8 mouse cellular contexts compared by ENCODE assay signal in the genomic region with DNA sequence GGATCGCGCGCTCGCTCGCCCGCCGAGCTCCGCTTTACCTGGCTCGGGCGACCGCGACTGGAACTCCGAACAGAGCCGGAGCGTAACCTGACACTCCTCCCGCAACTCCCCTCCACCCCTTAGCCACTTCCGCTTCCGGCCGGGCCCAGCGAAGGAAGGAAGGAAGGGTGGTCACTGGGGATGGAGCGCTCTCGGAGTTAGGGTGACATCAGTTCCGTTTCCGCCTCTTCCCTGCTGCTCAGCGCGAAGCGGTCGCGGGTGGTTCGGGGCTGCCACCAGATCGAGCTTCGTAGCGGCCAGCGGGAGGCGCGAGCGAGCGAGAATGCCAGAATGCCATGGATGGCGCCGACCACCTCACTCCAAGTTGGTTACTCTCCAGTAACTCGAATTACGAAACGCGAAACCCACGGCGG. TPM values are rescaled to one million over a fixed set of nuclear protein-coding genes. Genes with fewer than 3 reads are reported as not detected.
DNase-seq lines count a peak whose midpoint lies in the region; ATAC-seq and TF ChIP-seq lines count a peak whose summit lies in the region.

Prkab1 (minus strand) TSS at position 182 of the 413 bp plus-strand sequence.

- no peaks in the 10 kb centered on the region for H3K9me3 ChIP-seq in forebrain, embryonic 15.5 days

- DNase-seq in ES-CJ7 (ENCODE audit: low read depth, low spot score), result peak; percentile 98
- peak; percentile 87 for DNase-seq in cerebellum, adult 11 months
- peak; percentile 91 for DNase-seq in heart, postnatal 25 days (ENCODE audit: low spot score)
- DNase-seq in layer of hippocampus, adult 18-20 months (ENCODE audit: low spot score in 2 of 2), result peak; percentile 91 to 93
- peak; percentile 89 for DNase-seq in lung, adult 2 months
- peak; percentile 90 to 94 for DNase-seq in thymus, adult 18-20 months

- intact Hi-C loops in heart, postnatal 25 days (cut with DNase I), result loop anchor here (2.0 to 10.0 kb wide), 2 partner anchors 44 to 370 kb away; no protein-coding TSS in a partner anchor

- peak within 1 kb of the TSS; percentile 87 for H3K4me2 ChIP-seq in forebrain, embryonic 15.5 days (replicated peaks)

- peak; percentile 97 for ATAC-seq in forebrain, embryonic 15.5 days (replicated peaks)
- ATAC-seq in neutrophil, adult 5-6 weeks (ENCODE audit: extremely low read depth, insufficient number of reproducible peaks, low FRiP score, poor library complexity, severe bottlenecking), result peak; percentile 96

- no peaks in the 10 kb centered on the region for H3K27me3 ChIP-seq in forebrain, embryonic 15.5 days

- H3K9ac ChIP-seq in forebrain, embryonic 15.5 days (replicated peaks), result peak within 1 kb of the TSS; percentile 82

- TF ChIP-seq CTCF in lung, adult 2 months (IDR thresholded peaks at IDR 0.05; ENCODE audit: insufficient read depth, low read length), result peak; percentile 45

- under 1% methylated on average over 45 of the region's 46 CpGs for whole genome bisulfite sequencing in forebrain, embryonic 15.5 days
- under 1% methylated on average over 46 of the region's 46 CpGs for WGBS in lung, adult 2 months

- peaks cover 15% of the 10 kb centered on the region for H3K36me3 ChIP-seq in forebrain, embryonic 15.5 days

- peak; percentile 84 for TF ChIP-seq POLR2A in lung, adult 2 months (IDR thresholded peaks at IDR 0.05; ENCODE audit: borderline replicate concordance, extremely low read depth, low read depth, low read length)

- peaks cover 21% of the 10 kb centered on the region for H3K4me1 ChIP-seq in forebrain, embryonic 15.5 days
- H3K4me1 ChIP-seq in lung, adult 2 months (ENCODE audit: control insufficient read depth, insufficient read depth, low read length), result peaks cover 7% of the 10 kb centered on the region

- H3K27ac ChIP-seq in forebrain, embryonic 15.5 days (replicated peaks), result peak within 1 kb of the TSS; percentile 85

- peak within 1 kb of the TSS; percentile 85 for H3K4me3 ChIP-seq in forebrain, embryonic 15.5 days
- H3K4me3 ChIP-seq in lung, adult 2 months (replicated peaks; ENCODE audit: extremely low read depth, low read depth, low read length), result peak within 1 kb of the TSS; percentile 55

RNA-seq across cellular contexts. Expression of gene Prkab1, which starts in this region (rescaled TPM):
- 52.3 and 53.9 TPM in 2 replicates for polyA plus RNA-seq in forebrain, embryonic 15.5 days (2015; fragmentation: Nextera tagmentation; extraction: Ambion mirVana)
- 10 to 100 TPM; 47.0 to 49.6 TPM for total RNA-seq in heart, postnatal 25 days (2021)
- total RNA-seq in layer of hippocampus, adult 18-20 months (2021), result 10 to 100 TPM; 18.1 to 20.3 TPM
- polyA plus RNA-seq in lung, adult 2 months (2012; rRNA removed), result 77.3 and 92.5 TPM in 2 replicates
- 43.3 and 48.2 TPM in 2 replicates for total RNA-seq in neutrophil, adult 5-6 weeks (2017)

Comparison
In these comparisons a context has a peak if more than half of its experiments do, and no peak if none do; other contexts are left out.
1. Peak in every context shown above with its lines: DNase-seq, ATAC-seq, H3K4me3 ChIP-seq and H3K27ac ChIP-seq.